Mouse (Mus musculus) 3134 (cell line): ENCODE results near the gene Nrf1.
A peak's percentile ranks its signal among the peaks of the same experiment; 100 is the strongest.

Source experiments
- DNase-seq: peaks from one replicate; pipeline ENCODE4 v3.0.0-alpha.2; 2011; ENCODE audit warnings: low spot score; ENCODE audit not compliant: insufficient read length; ENCODE audit errors: extremely low read depth

The Nrf1 gene

DNA sequence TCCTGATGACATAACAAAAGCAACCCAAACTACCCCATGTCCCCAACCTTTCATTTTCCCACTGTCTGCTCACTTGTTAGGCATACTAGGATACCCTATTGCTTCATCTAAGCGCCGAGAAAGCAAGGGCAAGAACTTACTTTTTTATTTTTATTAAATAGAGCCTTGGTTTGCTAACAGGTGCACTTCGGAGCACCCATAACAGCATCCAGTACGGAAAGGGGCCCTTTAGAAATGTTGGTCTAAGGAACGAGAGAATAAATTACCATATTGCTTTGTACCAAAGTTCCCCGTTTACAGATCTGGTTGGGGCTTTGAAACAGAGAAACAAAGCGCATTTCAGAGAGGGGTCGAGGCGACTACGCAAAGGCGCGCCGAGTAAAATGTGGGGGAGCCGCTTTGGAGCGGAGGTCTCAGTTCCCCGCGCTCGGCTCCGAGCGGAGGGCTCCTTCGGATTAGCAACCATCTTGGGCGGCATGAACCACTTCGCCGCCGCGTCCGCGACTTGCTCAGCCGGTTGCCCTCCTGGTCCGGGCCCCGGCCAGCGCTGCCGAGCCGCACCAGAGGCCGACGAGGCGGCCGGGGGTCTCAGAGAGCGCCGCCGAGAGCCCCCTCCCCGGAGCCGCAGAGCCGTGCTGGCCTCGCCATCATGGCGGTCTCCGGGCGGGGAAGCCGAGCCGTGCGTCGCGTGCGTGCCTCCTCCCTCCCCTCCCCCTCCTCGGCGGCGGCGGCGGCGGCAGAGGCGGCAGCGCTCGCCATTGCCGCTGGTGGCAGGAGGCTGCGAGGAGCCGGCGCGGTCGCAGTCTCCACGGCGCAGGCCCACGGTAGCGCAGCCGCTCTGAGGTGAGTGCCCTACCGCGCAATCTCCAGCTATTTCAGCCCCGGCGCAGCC, at the start of gene Nrf1:
TSS of gene Nrf1 (plus strand) at position 718 of the 892 bp plus-strand sequence.
- peak; percentile 81 for DNase-seq

DNA sequence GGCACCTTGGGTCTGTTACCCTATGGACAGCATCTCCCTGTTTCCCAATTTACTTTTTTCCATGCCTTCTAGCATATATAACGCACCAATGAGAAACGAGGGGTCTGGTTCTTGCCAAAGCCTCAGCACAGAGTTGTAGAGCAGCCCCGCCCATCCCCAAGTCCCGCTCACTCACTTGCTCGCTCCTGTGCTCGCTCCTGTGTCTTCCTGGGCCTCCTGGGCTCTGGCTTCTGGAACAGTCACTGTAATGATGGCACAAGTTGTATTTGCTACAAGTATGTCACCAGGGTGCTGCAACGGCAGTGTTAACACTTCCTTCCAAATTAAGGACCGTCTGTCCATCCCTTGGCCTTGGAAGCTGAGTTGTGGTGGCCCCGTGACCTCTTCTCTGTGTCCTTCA, 49.6 kb upstream of the Nrf1 start:
- no peak for DNase-seq

DNA sequence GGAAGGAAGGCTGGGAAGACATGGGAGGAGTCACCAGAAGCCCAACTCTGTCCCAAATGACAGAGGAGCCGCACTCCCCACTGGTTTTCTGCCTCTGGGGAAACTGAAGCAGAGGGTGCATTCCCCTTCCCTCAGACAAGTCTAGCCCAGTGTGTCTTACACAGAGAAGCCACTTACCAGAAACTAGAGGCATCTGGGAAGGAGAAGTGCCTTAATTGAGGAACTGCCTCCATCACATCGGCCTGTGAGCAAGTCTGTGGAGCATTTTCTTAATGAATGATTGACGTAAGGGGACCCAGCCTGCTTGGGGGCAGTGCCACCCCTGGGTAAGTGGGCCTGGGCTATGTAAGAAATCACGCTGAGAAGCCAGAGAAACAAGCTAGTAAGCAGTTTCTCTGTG, 49.0 kb upstream of the Nrf1 start:
- DNase-seq, result no peak

DNA sequence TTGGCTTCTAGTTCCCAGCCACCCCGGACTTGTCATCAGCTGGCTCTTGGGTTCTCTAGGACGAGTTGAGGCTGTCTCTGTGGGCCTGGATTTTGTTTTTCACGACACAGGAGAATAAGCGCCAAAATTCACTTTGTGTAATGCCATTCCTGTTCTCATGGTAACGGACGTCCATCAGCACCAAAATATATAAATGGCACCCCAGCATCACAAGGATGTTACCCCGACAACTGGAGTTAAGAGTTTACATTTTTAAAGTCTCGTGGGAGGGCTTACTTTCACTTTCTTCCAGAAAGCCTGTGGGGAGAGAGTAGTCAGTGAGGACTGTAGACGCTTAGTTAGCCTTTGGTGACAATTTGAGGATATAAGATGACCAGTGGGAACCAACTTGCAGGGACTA, 45.2 kb upstream of the Nrf1 start:
- no peak for DNase-seq

DNA sequence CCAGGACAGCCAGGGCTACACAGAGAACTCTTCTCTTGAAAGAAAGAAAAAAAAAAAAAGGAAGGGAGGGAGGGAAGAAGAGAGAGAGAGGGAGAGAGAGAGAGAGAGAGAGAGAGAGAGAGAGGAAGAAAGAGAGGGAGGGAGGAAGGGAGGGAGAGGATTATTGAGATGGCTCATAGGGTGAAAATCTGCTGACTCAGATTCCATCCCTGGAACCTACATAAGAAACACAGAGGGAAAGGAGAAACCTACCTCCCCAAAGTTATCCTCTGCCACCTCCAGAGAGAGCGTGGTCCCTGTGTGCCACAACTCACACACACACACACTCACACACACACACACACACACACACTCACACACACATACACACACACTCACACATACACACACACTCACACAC, 41.9 kb upstream of the Nrf1 start:
- no peak for DNase-seq

DNA sequence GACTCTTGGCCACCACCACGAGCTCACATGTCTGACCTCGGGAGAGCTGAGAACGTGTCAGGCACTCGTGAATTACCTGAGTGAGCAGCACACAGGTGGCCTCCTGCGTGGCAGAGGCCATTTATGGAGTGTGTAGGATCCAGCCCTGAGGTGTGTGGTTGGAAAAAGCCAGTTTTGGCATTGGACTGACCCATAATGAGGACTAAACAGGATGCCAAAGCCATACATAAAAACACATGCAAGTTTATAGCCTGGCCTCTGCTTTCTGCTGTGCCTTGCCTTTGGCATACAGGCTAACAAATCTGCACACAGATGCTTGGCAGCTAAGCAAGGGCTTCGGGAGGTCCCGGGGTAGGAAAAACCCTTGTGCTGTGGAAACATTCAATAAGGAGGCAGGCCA, 38.6 kb upstream of the Nrf1 start:
- no peak for DNase-seq

DNA sequence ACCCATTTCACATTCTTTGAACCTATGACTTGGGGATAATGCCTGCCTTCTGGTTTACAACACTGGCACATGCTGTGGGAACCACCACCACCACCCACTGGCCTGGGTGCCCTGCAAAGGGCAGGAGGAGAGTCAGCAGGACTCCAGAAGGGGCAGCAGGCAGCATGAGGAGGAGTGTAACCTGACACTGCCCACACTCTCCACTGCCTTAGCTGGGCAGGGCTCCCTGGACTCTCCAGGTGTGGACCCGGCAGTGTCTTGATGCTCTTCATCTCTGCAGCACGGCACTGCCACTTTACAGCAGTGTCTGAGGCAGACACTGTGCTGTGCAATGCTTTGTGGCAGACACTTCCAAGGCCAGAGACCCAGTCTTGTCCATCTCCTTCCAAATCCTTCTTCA, 34.3 kb upstream of the Nrf1 start:
- DNase-seq, result no peak

DNA sequence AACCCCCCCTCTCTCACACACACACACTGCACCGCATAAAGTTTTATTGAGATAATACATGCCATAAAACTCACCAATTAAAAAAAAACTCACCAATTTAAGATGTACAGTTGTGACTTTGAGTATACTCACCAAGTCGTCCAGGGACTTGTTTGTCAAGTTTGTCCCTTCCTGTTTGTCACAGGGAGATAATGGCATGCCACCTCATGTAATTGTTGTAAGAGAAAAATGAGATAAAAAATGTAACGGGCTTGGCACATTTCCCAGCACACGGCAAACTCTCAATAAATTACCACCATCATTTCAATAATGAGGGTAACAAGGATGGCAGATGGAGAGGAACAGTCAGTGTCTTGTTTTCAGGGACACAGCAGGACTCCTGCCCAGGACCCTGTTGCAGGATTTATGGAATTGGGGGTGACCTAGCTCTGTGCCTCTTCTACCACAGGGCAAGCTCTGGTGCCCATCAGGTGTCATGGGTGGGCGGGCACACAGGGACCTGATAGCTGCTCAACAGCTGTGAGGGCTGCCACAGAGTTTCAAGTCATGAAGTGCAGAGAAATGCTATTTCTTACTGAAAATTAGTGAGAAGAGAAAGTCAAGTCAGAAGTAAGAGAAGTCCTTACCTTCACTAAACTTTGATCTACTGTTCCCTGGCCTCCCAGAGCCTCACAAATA, 33.5 kb upstream of the Nrf1 start:
- DNase-seq, result no peak

DNA sequence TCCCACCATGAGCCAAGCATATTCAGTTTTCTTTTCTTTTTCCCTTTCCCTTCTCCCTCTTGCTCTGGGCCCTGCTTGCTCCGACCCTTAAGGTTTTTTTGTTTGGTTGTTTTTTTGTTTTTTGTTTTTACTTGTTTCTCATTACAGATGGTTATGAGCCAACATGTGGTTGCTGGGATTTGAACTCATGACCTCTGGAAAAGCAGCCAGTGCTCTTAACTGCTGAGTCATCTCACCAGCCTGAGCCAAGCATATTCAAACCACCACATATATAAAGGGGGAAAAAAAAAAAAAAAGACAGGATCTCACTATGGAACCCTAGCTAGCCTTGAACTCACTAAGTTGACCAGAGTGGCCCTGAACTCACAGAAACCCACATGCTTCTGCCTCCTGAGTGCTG, 26.5 kb upstream of the Nrf1 start:
- DNase-seq, result no peak

DNA sequence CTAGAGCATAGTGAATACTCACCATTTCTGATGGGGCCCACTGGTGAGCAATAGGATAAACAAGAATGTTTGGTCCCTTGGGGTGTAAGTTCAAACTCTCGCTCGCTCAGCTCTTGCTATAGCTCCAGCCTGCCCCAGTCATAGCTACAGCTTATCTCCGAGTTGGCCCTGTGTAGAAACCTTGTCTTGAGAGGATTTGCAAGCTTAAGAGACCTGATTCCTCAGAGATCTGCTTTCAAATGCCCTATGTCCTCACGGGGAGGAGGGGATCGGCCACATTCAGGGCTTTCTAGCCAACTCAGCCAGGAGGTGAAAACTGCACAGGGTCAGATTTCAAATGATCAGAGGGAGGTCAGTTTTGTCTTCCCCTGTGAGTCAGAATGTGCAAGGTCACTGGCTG, 26.1 kb upstream of the Nrf1 start:
- no peak for DNase-seq

DNA sequence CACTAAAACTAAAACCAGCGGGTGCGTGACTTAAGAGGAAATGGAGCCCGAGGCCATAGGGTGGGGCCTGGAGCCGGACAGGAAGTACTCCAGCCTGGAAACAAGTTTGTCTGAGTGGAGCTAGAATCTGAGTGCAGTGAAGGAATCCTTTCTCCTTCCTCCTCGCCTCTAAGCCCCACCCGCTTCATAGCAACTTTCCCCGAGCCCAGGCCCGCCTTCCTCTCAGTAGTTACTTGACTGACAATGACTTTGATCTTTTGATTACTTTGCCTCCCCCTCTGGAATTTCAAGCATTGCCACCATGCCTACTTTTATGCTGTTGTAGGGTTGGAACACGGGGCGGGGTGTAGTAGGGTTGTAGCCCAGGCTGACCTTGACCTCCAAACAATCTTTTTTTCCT, 21.0 kb upstream of the Nrf1 start:
- no peak for DNase-seq

DNA sequence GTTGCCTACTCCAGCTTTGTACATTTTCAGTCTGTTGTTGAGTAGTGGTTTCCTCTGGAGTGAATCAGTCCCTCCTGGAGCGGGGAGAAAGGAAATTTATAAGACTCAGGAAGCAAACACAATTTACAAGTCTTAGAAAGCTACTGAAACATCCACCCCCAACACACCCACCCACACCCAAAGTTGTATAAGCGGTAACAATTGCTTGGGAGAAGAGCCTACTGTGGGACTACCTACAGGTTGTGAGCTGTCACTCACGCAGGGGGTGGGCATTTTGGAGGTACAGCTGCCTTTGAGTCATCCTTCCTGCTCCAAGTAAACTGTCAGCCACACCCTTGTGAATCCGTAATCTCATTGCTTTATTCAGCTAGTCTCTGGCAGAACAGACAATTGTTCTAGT, 19.4 kb upstream of the Nrf1 start:
- DNase-seq, result no peak

DNA sequence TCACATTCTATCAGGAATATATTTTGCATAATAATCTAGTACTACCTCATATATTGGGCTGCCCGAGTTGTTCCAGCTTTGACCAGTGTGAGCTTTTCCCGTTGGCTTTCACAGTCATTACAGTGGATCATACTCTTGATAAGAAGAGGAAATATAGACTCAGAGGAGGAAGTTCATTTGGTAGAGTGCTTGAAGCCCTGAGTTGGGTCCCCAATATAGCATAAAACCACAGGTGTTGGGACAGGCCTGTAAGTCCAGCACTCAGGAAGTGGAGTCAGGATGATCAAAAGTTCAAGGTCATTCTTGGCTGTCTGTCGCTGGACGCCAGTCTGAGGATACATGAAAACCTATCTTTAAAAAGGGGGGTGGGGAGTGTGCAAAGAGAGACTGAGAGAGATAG, 12.7 kb upstream of the Nrf1 start:
- DNase-seq, result no peak

DNA sequence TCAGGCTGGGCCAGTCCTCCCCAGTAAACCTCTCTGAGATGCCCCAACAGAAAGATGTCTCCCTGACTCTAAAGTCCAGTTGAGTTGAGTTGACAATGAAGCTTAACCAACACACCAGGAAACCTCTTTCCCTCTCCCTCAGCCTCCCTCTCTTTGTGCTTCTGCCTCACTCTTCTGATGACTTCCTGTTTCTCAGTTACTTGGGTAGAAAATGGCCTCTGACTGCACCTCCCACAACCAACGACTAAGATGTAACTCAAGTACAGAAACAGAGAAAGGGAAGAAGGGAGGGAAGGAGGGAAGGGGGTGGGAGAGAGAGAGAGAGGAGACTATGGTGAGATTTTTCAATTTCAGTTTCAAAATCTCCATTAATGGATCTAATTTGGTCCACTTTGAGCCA, 6.3 kb upstream of the Nrf1 start:
- no peak for DNase-seq

DNA sequence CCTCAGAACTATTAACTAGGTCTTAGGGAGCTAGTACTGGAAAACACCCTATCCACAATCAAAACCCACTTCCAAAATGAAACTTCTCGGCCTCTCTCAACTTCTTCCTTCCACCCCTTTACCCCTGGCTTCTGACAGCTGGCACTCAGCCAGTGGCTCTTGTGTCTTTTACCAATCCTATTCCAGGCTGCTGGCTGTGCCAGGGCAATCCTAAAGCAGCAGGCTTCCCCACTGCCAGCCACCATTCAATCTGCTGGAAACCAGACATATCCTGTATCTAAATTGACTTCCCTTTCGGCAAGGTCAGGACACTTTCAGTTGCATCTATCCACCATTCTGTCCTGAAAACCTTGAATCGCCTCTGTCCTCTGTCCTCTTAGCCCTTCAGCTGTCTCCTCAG, 5.3 kb upstream of the Nrf1 start:
- DNase-seq, result no peak

DNA sequence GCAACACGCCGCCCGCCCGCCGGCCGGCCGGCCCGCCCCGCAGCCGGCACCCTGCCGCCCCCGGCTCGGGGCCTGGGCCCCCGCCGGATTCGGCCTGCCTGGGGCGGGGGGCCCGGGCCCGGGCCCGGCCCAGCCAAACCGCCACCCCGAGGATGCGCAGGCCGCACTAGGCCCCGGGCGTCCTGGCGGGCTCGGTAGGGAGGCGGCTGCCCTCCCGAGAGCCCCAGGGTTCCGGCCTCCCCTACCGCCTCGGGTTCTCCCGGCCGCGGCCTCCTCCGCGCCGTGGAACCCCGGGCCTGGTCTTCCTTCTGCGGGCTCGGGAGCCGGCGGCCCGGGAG, 344 bp downstream of the Nrf1 start:
- no peak for DNase-seq

DNA sequence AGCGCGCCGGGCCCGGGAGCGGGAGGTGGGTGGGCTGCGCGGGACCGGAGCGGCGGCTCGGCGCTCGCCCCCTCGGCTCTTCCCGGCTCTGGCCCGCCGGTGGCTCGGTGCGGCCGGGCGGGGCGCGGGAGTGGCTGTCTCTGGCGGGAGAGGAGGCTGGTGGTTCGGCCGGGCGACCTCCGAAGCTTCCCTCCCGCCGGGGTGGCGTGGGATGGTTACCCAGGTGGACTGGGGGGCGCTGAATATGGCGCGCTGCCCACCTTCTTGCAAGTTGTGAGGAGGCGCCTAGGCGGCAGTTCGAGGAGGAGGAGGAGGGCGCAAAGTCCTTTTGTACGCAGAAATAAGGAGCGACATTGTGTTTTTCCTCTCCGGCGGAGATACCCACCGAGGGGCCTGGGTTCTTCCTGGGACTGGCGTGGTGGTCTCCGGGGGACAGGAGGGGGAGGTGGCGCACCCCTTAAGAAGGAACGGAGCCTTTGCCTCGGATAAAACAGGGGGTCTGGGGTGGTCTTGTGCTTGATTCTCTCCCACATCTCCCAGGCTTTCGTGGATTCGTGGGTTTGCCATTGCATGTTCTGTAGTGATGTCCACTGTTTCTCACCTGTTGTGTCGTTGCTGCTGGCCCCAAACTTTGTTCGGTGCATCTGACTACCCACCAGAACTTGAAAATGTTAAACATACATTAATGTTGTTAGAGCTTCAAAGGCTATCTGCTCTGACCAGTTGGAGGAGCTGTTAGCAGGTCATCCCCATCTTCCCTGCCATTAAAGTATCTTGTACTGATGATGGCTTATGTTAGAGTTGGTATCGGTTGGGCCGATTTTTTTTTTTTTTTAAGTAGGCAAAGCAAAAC, 939 bp downstream of the Nrf1 start:
- DNase-seq, result peak; percentile 59

DNA sequence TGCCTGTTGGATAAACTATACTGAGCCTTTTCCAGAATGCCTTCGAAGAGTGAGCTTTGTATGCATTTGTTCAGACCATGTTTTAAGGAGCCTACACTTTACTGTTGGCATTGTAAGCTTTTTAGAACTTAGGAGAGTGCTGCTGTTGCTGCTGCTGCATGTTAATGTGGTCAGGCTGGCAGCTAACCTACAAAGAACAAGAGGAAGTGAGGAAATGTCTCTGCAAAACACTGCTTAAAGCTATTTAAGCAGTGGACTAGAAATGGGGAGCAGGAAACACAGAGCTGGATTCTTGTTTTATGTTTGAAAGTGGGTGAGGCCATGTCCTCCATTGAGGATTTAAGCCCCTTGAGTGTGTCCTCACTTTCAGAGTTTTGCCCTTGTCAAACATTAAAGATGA, 5.3 kb downstream of the Nrf1 start:
- no peak for DNase-seq

DNA sequence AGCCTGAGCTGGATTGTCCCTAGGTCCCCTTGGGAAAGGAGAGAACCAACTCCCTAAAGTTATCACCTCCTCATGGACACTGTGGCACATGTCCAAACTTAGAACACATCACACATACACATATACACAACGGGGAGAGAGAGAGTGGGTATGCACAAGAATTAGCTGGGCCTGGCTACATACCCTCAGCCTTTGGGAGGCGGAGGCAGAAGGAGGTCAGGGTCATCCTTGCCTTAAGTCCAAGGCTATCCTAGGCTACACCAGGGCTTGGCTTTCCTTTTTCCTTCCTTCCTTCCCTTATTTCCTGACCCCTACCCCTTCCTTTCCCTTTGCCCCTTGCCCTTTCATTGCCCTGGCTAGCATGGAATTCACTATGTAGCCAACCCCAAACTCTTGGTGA, 14.8 kb downstream of the Nrf1 start:
- no peak for DNase-seq

DNA sequence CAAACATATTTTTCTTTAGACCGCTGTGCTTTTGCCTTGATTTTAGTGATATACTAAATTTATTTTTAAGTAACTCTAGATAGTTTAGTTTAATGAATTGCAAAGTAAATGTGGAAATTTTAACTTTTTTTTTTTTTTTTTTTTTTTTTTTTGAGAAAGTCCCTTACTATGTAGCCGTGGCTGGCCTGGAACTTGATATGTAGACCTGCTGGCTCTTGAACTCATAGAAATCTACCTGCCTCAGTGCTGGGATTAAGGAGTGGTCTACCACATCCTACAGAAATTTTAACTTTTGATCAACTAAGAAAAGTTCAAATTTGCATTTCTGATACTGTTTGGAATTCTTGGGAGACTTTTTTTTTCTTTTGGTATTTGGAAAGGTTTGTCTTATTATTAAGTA, 17.6 kb downstream of the Nrf1 start:
- DNase-seq, result no peak

DNA sequence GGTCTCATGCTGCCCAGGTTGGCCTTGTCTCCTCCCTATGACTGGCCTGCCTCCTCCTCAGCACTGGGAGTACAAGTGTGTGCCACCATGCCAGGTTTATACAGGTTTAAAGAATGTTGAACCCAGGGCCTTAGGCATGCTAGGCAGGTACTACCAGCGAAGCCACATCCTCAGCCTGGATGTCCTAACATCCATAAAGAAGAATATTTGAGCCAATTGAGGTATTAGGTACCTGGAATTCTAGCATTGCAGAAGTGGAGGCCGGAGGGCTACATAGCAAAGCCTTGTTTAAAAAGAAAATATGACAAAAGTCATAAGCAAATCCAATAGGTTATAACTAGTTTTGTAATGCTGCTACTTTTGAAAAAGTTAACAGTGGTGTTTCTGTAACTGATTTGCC, 19.0 kb downstream of the Nrf1 start:
- DNase-seq, result no peak

DNA sequence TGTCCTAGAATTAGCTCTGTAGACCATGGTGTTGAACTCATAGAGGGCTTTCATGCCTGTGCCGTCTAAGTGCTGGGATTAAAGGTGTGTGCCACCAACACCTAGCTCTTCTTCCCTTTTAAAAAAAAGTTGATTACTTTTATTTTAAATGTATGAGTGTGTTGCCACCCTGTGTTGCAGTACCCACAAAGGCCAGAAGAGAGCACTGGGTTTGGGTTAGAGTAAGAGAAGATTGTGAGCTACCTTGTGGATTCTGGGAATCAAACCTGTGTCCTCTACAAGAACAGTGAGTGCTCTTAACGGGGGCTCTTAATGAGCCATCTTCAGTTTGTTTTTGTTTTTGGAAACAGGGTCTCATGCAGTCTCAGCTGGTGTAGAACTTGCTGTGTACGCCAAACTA, 24.7 kb downstream of the Nrf1 start:
- no peak for DNase-seq
